Mouse (Mus musculus) heart, adult 11 months (tissue): ENCODE data around the gene Wdr5.
A peak's percentile ranks its signal among the peaks of the same experiment; 100 is the strongest.

Experiments used
- DNase-seq: peaks from one replicate; pipeline ENCODE4 v3.0.0; 2022

The Wdr5 gene

GRCm38 (mm10) chr2:27552620-27553287, 37.8 kb downstream of the Wdr5 start:
- DNase-seq: peak; percentile 96

- DNase-seq: peak; percentile 99
These were observed 39.4 kb downstream of the Wdr5 start for GRCm38 (mm10) chr2:27554308-27554707.

DNA sequence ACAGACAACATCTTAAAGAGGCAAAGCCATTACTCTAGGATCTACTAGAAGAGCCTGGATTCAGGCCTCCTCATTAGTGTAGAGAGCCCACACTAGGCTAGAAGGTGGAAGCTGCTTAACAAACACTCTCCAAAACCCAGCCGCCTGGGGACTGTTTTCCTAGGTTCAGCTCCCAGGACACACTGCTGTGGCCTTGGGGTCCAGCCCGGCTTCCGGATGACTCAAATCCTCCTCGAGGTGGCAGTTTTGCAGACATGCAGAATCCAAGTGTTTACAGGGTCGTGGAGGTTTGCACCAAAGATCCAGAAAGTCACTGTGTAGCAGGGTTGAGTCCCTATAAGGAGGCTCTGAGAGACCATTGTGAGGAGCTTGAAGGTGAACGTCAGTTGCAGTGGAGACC, 42.0 kb downstream of the Wdr5 start:
- no peak for DNase-seq

- peak; percentile 89 for DNase-seq
These were observed 45.8 kb downstream of the Wdr5 start for GRCm38 (mm10) chr2:27560708-27561123.

DNA sequence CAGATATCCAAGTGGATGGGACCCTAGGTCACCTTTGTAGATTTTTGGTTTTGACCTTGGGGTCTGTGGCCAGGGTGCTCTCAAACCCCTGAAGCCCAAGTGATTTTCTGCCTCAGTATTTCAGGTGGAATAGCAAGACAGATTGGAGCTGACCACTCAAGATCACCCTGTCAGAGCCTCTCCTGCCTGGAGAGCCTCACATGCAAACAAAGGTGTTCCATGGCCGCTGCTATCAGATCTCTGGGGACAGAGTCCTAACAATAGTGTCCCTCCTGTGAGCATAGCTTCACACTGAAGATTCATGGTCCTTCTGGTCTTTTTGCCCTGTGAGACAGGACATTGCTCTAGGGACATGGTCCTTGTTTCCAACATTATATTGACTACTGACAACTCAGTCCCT, 46.2 kb downstream of the Wdr5 start:
- DNase-seq: peak; percentile 71

GRCm38 (mm10) chr2:27561829-27562228, 46.9 kb downstream of the Wdr5 start:
- DNase-seq: peak; percentile 77

DNA sequence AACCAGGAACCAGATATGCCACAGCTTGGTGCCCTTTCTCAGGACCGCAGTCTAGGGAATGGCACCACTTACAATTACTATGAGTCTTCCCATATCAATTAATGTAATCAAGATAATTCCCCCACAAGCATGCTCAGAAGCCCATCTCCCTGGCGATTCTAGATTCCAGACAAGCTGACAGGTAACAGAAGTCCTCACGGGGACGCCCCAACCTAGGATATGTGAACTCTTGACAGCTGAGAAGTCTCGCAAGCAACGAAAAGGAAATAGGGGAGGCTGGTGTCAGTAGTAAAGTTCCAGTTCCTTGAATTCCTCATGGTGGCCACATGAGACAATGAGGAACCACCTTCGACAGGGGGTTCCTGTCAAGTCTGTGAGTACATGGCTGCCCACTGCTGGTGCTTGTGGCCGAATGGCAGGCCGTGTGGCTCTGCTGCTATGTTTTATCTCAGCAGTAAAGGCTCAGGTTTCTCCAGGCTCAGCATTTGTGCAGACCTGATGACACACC, 48.7 kb downstream of the Wdr5 start:
- peak; percentile 88 for DNase-seq

GRCm38 (mm10) chr2:27564694-27565093, 49.7 kb downstream of the Wdr5 start:
- DNase-seq: peak; percentile 71

DNA sequence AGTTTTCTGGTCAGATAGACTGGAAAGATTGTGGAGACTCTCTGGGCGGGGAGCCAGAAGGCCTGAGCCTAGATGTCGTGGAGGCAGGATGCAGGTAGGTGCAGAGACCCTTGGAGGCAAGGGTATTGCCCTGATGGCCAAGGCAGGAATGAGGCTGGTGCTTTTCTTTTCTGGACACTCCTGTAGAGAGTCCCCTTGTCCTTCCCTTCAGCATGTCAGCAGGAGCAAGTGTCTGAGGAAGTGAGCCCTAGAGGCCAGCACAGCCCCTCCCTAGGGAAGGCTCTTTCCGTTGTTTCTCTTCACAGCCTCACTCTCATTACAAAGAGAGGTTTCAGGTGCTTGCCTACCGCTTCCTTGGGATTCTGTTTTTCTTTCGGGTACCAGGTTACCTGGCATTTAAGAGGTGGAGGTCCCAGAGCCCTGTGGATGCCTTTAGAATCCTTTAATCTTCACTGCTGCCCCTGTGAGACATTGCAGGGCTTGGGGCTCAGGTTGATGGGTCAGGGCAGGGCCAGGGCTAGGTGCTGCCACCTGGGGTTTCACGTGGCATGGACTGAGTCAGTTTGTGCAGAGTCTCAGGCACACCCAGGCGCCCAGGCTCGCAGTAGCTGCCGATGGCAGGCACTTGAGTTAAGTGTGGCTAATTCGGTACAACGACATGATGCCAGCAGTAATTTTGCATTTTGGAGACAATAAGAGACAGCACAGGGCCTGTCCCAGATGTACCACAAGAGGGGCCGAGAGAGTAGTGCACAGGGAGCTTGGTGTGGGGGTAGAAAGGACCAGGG, 50.6 kb downstream of the Wdr5 start:
- peak; percentile 94 for DNase-seq

- DNase-seq: peak; percentile 75
These were observed 55.9 kb downstream of the Wdr5 start for GRCm38 (mm10) chr2:27570856-27571255.

- peak; percentile 94 for DNase-seq
These were observed 57.4 kb downstream of the Wdr5 start for GRCm38 (mm10) chr2:27572261-27572793.

GRCm38 (mm10) chr2:27572928-27573627, 58.1 kb downstream of the Wdr5 start:
- peak; percentile 98 for DNase-seq

DNA sequence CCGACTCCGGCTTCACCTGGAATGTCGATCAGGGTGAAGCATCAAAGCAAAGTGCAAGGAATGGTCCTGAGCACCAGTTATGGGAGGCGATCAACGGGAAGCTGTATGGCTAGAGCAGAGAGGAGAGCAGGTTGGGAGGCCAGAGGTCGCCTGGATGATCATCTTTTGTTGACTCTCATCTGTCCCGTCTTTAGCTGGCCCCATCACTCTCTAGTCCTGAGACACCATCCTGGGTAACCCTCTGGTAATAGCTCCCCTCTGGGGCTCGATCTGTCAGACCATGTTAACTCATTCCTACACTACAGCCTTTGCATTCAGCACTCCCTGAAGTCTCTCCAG, 58.6 kb downstream of the Wdr5 start:
- DNase-seq: peak; percentile 92

GRCm38 (mm10) chr2:27576416-27576815, 61.5 kb downstream of the Wdr5 start:
- no peak for DNase-seq

- no peak for DNase-seq
These were observed 63.6 kb downstream of the Wdr5 start for GRCm38 (mm10) chr2:27578552-27578951.

GRCm38 (mm10) chr2:27582112-27582511, 67.2 kb downstream of the Wdr5 start:
- DNase-seq: no peak

- DNase-seq: no peak
These were observed 68.1 kb downstream of the Wdr5 start for GRCm38 (mm10) chr2:27583019-27583418.

DNA sequence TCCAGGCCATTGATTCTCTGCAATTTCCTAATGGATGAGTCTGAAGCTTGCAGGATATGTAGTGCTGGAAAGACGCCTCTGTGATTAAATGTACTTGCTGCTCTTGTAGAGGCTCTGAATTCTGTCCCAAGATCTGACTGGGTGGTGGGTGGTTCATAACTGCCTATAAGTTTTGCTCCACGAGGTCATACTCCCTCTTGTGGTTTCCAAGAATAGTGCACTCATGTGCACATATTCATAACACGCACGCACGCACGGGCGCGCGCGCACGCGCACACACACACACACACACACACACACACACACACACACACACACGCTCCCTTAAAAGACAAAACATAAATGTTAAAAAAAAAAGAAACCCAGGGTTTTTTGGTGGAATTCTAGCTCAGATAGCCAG, 69.6 kb downstream of the Wdr5 start:
- no peak for DNase-seq
